Mouse (Mus musculus): ENCODE measurements around the gene Pxdn.

Pxdn gene

DNA sequence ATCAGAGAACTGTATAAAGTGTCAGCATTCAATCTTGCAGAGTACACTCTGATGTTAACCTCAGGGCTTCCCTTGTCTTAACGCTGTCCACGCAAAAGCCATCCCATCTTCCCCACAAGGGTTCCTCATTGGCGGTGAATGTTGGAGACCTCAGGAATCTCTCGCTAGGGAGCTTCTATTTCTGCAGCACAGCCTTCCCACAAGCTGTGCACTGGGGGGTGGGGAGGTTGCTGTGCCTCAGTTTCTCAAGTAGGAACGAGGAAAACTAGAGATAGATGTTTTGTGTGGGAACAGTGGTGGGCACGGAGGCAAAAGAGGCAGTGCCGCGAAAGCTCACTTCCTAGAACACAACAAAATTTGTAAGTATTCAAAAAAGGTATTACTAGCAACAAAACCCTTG is at the start of gene Pxdn:
Gene Pxdn (plus strand): TSS at position 301 of the 400 bp plus-strand sequence.
- no peak for DNase-seq (ENCODE audit: low read depth, low spot score)

DNA sequence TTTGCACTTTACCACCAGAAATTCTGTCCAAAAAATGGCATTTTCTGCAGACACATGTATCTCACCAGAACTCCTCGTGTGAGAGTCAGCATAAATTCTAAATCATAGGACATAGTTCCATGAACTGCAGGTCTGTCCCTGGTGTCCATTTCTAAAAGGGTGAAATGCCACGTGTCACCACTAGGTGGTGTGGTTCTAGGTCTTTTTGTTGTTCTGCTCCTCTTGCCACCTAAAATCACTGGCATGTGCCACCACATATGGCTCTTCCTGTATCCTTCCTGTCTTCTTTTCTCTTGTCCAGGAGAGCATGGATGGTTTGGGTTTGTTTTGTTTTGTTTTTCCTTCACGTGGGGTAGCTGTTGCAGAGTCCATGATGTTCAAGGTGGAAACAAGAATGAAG is 42.7 kb upstream of the Pxdn start:
- DNase-seq (ENCODE audit: low read depth, low spot score): peak; percentile 66

DNA sequence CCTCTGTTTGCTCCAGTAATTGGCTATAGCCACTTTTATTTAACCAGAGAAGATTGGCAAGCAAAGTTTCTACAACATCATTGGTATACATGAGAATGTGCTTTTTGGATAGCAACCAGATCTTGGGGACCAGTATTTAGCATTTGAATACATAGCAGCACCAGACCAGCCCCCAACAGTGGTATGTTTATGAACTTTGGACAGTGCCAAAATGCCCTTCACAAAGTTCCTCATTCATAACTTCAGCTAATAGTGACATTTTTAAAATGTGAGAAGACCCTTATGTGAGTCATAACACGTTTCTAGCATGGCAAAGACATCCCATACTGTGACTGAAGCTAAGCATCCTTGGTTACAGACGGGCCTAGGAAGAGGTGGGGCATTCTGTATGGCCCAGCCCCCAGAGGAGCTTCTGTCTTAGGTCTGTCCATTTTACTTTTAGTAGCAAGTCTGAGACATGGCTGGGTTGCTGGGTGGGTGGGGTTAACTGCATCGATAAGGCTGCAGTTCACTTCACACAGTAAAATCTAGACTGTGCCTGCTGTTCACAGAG is 39.8 kb upstream of the Pxdn start:
- no peak for DNase-seq (ENCODE audit: low read depth, low spot score)

DNA sequence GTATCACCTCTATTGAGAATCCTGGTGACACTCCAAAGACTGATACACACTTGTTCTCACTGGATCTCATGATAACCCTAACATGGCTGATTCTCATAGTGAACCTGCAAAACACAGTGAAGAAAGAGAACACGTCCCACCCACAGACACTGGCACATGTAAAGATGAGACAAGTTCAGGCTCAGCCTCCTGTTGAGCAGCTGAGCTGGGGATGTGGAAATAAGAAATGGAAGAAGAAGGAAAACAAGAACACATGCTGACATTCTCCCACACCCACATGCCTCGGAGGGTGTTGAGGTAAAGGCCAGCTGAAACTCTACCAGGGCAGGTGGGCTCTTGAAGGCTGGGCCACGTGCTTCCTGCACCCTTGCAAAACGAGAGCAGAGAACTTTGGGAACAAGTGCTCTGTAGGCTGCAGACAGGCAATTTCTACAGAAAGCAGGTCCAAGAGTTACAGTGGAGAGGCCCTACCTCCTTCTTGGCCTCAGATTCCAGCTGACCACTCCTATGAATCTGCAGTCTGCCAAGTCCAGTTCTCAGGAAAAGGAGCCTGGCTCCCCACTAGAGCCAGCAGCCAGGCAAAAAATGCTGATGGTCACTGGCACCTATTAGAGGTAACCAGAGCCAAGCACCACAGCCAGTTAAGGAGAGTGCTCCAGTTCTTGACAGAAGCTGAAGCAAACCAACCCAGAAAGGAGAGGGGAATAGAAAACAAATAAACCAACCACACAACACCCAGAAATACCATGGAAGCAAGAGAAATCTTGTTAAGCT is 33.1 kb upstream of the Pxdn start:
- no peak for DNase-seq (ENCODE audit: low read depth, low spot score)

DNA sequence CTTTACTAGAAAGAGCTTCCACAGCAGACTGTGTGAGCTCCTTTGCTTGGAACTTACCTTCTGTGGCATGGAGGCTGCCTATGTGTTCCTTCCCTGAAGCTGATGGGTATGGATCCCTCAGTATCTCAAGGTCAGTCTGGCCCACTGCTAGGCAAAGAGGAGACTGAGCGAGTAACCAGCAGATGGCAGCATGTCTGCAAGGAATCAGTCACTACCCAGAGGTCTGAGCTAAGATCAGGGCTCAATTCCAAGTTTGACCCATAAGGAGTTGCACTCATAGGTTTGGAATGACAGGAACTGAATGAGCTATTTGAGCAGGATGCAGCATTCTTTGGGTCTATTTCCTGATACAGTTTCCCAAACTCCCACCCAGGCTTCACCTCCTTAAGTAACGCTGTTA is 30.4 kb upstream of the Pxdn start:
- peak; percentile 30 for DNase-seq (ENCODE audit: low read depth, low spot score)

DNA sequence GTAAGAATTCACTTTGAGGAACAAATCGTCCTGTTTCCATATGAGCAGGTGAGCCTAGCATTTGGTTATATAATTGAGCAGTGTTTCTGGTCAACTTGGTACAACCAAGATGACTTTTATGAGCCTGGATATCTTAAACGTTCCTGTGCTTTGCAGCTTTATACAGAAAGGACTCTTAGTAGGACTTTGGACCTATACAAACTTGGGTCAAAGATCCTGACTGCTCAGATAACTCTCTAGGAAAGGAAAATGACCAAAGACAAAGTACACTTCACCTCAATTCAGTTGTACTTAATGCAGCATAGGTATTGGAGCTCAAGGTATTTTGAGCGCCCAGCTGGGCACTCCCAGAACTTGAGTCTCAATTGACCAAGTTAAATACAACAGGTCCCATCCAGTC is 21.3 kb upstream of the Pxdn start:
- no peak for DNase-seq (ENCODE audit: low read depth, low spot score)

DNA sequence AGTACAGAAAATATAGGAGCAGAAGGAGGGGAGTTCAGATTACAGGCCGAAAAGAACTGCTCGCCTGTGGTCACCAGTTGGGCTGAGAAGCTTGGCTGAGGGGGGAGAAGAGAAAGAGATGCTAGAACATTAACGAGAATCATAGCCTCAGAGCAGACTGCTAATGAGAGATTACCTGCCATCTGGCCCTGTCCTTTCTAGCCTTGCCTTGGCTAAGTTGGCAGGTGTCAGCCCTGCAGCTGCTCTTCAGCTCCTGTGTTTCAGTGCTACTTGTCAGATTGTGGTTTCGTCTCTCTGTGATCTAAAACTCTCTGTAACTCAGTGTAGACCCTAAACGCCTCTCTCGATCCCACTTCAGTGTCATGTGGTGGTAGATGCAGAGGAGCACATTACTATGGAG is 20.6 kb upstream of the Pxdn start:
- DNase-seq (ENCODE audit: low read depth, low spot score): no peak

DNA sequence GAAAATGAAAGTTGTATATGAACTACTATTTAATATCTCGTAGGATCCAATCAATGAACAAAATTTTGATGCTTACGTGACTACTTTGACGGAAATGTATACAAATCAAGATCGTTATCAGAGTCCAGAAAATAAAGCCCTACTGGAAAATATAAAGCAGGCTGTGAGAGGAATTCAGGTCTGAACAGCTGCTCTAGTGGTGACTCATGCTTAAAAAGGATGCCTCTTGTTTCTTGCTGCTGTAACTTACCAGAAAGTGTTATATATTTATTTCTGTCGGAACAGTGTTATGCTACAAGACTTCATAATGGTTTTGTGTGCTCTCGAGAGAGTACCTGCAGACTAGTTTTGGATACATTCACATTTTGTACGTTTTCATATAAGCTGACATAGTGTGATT is 17.1 kb upstream of the Pxdn start:
- no peak for DNase-seq (ENCODE audit: low read depth, low spot score)

DNA sequence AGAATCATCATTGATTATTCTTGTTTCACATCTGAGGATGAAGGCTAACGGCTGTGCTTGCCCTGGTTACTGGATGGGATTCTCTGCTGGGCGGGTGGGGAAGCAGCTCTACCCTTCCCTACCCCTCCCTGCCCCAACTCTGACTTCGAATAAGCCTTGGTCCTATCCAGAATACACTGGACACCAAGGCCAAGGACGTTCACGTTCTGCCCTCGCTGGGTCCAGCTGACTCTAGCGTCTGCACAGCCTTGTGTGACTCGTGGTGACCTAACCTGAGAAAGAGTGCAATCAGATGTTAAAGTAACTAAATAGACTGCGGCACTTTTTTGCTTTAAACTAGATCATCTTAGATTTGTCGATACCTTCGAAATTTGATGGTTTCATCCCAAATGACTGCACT is 15.9 kb upstream of the Pxdn start:
- DNase-seq (ENCODE audit: low read depth, low spot score): no peak

DNA sequence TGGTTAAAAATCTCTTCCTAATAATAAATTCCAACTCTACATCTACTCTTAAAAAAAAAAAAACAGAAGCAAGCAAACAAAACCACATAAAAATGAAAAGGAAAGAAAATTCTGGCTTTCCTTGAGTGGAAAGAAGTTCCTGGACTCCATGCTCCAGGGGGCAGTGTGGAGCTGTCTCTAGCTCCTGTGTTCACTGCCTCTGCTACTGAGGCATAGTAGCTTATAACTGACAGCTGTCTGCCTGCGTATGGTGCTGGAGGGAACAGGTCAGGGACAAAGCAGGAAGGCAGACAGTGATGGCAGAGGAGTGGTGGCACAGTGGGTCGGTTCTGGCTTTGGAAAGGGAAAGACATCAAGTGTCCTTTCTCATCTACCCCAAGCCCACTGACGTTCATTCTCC is 10.5 kb upstream of the Pxdn start:
- peak; percentile 48 for DNase-seq (ENCODE audit: low read depth, low spot score)

DNA sequence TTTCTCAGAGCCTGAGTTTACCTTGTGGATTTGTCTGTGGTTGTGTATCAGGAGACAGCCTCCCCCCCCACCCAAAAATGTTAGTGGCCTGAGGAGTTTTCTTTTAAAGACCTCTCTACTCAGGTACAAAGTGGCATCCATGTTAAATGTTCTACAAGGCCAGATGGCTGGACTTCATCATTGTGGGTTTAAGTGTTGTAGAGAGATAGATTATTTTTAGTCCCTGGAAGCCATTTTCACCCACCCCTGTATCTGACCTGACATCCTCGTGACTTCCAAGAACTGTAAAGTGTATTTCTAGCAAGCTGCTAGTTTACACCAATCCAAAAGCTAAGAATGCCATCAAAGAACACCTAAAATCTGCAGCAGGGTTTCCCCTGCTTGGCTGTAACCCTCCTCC is 6.8 kb upstream of the Pxdn start:
- DNase-seq (ENCODE audit: low read depth, low spot score): no peak

DNA sequence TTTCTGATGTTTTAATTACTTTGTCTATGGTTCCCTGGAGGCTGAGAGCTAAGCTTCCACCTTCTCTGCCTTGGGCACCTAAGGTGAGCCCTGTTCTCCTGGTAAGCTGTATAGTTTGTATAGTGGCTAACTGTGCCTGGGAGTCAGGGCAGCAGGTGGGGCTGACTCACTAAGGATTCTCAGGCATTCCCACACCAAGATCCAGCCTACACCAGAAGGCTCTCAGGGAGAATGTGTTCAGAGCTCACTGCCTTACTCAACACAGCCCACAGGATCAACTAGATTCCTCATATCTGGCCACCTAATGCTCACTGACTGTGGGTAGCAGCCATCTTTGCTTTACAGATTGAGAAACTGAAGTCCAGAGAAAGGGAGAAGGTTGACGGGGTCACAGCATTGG is 4.5 kb upstream of the Pxdn start:
- DNase-seq (ENCODE audit: low read depth, low spot score): no peak

DNA sequence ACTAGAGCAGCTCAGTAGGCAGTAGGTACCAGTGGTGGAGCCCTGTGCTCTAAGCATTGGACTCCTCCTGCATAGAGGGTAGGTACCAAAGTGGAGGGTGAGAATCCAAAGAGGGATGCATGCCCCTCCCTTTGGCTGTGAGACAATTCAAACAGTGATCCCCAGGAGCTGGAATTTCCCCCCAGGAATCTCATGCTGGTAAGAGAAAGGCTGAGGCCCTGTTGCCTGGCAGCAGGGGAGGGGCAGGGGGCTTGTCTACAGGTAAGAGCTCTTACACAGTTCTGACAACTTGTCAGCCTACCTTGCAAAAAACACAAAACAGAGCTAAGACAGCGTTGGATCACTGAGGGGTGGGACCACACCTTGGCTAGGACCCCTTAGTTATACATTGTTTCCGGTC is 3.9 kb upstream of the Pxdn start:
- DNase-seq (ENCODE audit: low read depth, low spot score): no peak

DNA sequence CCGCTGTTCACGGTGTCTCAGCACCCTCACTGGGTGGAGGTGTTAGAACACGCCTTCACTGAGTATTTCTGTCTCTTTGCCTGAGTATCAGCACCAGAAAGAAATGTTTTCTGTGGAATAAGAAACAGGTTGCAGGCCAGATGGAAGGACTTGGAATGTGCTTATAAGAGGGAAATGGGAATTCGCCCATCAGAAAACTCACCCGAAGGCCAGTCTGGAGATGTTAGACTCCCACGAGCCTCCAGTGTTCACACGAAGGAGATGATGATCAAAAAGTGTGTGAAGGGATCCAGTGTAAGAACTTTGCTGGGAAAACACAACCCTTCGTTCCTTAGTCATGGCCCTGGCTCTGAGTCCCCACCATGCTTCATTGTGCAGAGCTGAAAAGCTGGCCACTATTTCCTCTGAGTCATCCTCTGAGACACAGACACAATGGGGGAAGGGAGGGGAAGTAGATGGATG is 3.3 kb upstream of the Pxdn start:
- DNase-seq (ENCODE audit: low read depth, low spot score): no peak

DNA sequence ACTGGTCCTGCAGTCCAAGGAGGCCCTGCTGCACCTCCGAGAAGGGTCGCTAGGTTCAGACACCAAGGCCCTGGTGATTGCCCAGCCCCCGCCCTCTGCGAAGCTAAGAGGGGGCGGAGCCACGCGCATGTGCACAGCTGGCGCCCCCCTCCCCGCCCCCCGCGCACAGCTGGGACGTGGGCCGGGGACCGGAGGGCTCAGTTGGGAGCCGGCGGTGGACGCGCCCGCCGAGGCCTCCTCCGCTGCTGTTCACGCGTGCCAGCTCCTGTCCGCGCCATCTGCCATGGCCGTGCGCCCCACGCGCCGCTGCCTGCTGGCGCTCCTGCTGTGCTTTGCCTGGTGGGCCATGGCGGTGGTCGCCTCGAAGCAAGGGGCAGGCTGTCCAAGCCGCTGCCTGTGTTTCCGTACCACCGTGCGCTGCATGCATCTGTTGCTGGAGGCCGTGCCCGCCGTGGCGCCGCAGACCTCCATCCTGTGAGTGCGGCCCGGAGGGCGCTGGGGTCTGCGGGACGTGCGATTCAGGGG is 505 bp downstream of the Pxdn start:
- peak; percentile 85 for DNase-seq (ENCODE audit: low read depth, low spot score)

DNA sequence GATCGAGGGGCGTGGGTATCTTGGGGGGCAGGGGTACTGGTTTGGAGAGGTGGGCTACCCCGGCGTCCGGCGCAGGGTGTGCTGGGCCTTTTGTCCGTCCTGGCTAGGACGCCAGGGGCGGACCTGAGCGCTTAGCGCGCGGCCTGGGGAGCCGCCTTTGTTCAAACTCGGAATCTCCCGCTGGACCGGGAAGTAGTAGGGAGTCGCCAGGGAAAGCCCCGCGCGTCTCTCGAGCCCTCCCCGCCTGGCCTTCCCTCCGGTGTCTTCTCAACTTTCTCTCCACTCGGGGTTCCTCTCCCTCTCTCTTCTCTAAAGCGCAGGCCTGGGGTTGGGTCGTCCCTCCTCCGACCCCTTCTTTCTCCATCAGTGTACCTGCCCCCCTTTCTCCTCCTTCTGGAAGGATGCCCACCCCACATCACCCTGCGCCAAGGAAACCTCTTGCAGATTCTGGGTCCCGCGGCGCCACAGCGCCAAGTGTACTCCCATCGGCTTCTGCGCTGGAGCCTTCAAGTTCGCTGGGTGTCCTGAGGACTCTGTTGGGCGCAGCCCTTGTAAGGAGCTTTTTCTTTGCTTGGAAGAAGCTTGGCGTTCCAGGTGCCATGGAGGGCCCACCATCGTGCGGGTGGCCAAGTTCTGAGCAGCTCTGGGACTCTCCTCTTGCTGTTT is 1.1 kb downstream of the Pxdn start:
- peak; percentile 63 for DNase-seq (ENCODE audit: low read depth, low spot score)

DNA sequence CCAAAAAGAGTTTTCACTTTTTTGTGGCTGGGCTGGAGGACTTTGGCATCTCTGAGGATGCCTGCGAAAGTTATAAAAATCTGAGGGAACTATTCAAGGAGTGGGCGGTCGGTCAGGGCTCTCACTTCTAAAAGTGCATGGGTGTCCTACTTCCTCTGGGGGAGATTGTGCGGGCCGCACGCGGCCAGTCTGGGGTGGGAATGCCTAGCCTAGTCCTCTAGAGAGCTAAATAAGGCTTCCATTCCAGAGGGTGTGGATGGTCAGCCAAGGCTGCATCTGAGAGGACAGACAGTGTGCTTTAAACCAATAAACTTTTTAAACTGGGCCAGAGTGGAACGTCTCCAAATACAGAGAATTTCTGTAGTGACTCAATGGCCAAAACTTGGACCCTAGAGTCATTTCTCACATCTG is 1.9 kb downstream of the Pxdn start:
- DNase-seq (ENCODE audit: low read depth, low spot score): no peak

DNA sequence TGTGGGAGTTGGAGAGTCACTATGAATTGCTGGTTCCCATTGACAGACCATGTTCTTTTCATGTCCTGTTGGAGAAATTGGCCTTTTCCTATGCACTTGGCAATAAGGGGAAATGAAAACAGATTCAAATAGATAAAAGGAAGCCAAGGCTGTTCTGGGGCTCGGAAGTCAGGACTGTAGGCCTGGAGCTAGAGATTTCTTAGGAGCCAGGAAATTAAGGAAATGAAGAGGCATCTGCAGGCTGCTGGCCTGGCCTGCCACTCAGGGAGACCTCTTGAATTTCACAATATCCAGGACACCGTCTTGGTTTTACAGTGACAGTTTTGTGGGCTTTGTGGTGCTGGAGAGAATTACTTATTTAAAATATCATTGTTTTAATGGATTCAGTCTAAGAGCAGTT is 5.0 kb downstream of the Pxdn start:
- DNase-seq (ENCODE audit: low read depth, low spot score): no peak

DNA sequence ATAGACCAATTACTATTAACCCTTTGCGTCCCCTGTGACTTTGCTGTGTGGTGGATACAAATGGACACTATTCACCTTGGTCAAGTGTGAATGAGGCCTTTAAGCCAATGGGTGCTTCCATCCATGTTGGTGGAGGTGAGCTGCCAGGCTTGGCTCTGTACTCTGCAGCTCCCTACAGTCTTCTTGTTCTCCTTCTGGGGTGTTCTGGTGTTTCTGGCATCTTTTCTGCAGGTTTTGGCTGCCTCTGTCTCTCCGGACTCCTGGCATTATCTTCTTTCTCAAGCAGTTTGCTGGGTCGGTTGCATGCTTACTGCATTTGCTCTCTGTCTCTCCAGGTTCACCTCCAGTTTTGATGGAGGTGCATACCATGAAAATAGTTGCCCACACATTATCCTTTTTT is 7.2 kb downstream of the Pxdn start:
- DNase-seq (ENCODE audit: low read depth, low spot score): no peak

DNA sequence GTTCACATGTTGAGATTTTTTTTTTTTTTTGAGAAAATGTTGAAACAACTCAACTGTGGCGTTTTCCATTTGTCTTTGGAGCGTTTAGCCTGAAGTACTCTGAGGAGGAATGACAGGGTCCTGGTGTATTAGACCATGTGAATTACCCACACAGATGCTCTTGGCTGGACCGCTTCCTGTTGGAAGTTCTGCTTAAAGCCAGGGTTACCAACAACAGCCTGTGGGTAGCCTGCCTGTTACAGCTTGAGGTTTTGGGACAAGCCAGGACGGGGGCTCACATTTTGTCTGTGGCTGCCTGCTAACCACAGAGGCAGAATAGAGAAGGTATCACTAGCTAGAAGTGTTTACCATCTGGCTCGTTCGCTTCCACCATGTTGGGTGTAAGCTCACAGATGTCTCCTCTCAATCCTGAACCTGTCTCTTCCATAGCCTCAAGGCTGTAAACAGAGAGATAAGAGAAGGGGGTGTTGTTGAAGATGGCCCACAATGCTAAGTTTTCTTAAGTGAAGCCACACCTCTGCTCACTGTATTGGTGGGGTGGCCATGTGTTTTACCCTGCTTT is 7.9 kb downstream of the Pxdn start:
- DNase-seq (ENCODE audit: low read depth, low spot score): no peak

DNA sequence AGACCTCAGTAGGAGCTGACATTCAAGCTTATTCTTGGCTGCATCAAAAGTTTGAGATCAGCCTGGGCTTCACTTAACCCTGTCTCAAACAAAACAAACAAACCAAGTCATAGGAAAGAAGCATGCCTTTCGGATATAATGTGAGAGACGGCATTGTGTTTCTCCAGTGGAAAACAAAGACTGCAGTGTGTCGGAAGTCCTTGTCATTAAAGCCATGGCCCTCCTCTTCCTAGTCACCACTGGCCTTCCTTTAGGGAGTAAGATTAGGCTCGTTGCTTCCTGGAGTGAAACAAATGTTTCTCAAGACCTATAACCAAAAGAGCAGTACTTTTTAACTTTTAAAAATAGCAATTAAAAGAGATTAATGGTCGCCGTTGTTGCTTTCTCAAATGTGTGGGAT is 13.6 kb downstream of the Pxdn start:
- DNase-seq (ENCODE audit: low read depth, low spot score): no peak

DNA sequence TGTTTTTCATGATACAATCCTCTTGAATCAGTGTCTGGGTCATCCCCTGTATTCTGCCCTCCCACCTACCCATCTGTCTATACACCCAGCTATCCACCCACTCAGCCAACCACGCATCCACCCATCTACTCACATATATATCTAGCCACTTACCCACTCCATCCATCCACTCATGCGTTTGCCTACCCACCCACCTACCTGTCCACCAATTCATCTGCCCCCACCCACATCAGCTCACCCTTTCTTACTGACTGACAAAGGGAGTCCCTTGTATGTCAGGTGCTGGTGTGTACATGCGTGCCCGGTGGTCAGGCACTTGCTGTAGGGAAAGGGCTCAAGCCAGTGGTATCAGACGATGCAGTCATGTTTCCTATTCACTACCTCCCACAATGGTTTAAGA is 14.1 kb downstream of the Pxdn start:
- DNase-seq (ENCODE audit: low read depth, low spot score): no peak

DNA sequence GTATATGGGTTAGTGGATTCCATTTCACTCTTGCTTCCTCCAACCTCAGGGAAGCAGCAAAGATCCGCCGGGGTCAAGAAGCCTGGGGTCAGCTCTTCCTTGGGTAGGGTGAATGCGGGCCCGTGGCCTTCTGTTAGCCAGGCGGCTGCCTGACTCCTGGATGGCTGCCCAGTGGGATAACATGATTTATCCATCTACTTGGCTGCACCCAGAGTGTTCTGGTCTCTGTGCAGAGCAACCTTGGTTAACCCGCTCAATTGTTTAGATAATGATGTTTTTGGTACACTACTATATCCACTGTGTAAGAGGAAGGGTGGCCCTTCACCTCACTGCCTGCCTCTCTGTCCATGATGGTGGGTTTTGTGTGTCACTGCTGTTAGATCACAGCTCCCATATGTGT is 14.7 kb downstream of the Pxdn start:
- DNase-seq (ENCODE audit: low read depth, low spot score): no peak

All from forelimb bud, embryonic 11.5 days (tissue).